Mouse (Mus musculus) C2C12 (cell line): Measurements from ENCODE around the gene Grk6. TPM values are rescaled to one million over a fixed set of nuclear protein-coding genes. Genes with fewer than 3 reads are reported as not detected.

Experiments
- H3K27me3 ChIP-seq: one replicate; pipeline ENCODE4 v1.6.1; 2011; ENCODE audit not compliant: control insufficient read depth, insufficient read depth, insufficient read length
- H3K36me3 ChIP-seq: one replicate; pipeline ENCODE4 v1.6.1; 2011; ENCODE audit not compliant: control insufficient read depth, insufficient read depth
- H3K4me3 ChIP-seq: one replicate; pipeline ENCODE4 v1.5.1; 2011; ENCODE audit warnings: mild to moderate bottlenecking, control low read depth; ENCODE audit not compliant: poor library complexity, insufficient read depth, severe bottlenecking
- H3K79me2 ChIP-seq: one replicate; pipeline ENCODE4 v1.6.1; 2011; ENCODE audit not compliant: control insufficient read depth, insufficient read depth
- H3K79me3 ChIP-seq: one replicate; pipeline ENCODE4 v1.6.1; 2011; ENCODE audit warnings: low read depth, control low read depth
- H3ac ChIP-seq: one replicate; pipeline ENCODE3; 2011; ENCODE audit warnings: low read depth; ENCODE audit not compliant: control insufficient read depth, insufficient read length
- CEBPB ChIP-seq: IDR thresholded peaks from one replicate; pipeline ENCODE4 v1.6.1; 2011; ENCODE audit warnings: low read depth, mild to moderate bottlenecking, control low read depth, moderate library complexity
- CTCF ChIP-seq: IDR thresholded peaks from one replicate; pipeline ENCODE4 v1.5.1; 2011; ENCODE audit not compliant: control insufficient read depth, insufficient read depth, insufficient read length
- FOSL1 ChIP-seq: IDR thresholded peaks from one replicate; pipeline ENCODE4 v1.8.0; 2011; ENCODE audit warnings: mild to moderate bottlenecking, low read length; ENCODE audit not compliant: poor library complexity, insufficient read depth, severe bottlenecking
- MAX ChIP-seq: IDR thresholded peaks from one replicate; pipeline ENCODE4 v1.6.1; 2011; ENCODE audit warnings: mild to moderate bottlenecking, control low read depth
- MYOD1 ChIP-seq: IDR thresholded peaks from one replicate; pipeline ENCODE4 v1.6.1; 2011; ENCODE audit warnings: low read depth; ENCODE audit not compliant: control insufficient read depth, insufficient read length
- MYOG ChIP-seq: IDR thresholded peaks from one replicate; pipeline ENCODE4 v1.6.1; 2011; ENCODE audit not compliant: control insufficient read depth, insufficient read length; ENCODE audit errors: extremely low read depth
- USF1 ChIP-seq: IDR thresholded peaks from one replicate; pipeline ENCODE4 v1.6.1; 2011; ENCODE audit warnings: low read depth, mild to moderate bottlenecking, control low read depth, moderate library complexity
- polyA plus RNA-seq: library from polyadenylated mRNA; unstranded; fragments of >200 nt; fragmentation: generic; extraction: Trizol; gene quantifications from one replicate; pipeline ENCODE4 v1.2.1, GENCODE M21; 2012; ENCODE audit warnings: missing spikeins

The Grk6 gene
- polyA plus RNA-seq, 1 experiment, result 81.9 TPM

DNA sequence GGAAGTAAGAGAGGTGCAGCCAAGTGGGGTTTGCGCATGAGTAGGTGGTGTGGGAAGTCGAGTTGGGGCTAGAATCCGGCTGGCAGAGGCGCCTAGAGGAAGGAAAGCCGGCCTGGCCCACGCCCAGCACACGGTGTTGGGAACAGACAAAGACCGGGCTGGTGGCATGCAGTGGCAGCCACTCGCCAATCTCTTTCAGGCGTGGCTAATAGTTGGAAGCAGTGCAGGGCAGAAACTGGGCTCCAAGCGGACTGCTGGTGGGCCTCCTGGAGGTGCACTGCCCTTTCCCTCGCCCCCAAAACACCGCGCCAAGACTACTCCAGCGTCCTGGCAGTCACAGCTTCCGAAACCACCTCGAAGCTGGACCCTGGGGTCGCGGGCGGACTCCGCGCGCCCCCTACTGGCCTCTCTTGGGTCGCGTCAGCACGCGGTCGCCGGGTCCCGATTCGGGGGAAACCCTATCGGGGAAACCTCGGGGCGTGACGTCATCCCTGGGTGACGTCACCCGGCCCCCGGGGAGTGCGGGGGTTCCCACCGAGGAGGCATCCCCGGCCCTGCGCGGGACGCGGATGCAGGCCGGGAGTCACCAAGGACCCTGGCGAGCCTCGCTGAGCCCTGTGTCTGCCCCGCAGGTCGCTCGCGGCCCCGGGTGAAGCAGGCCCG lies 26.4 kb downstream of the Grk6 start:
- TF ChIP-seq USF1, result no peak
- peak; percentile 79 for TF ChIP-seq MAX
- peak; percentile 89 for TF ChIP-seq CTCF
- no peaks in the 10 kb centered on the region for H3K27me3 ChIP-seq
- H3K36me3 ChIP-seq, result no peaks in the 10 kb centered on the region
- no peaks in the 10 kb centered on the region for H3K79me3 ChIP-seq
- peak overlapping the region; percentile 76 for H3ac ChIP-seq
- H3K4me3 ChIP-seq, result peak overlapping the region; percentile 36
- no peaks in the 10 kb centered on the region for H3K79me2 ChIP-seq

DNA sequence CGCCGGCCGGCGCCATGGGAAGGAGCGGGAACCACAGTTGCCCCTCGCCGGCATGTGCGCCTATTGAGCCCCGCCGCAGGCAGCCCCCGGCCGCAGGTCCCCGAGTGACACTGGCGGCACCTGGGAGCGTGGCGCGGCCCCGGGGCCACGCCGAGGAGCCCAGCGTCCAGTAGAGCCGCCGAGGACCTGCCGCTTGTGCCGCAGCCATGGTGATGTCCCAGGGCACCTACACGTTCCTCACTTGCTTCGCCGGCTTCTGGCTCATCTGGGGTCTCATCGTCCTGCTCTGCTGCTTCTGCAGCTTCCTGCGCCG lies 26.9 kb downstream of the Grk6 start:
- Histone ChIP-seq H3K4me3 (peak overlapping the region; percentile 36), H3K79me3 (no peaks in the 10 kb centered on the region), H3K27me3 (no peaks in the 10 kb centered on the region), H3K79me2 (no peaks in the 10 kb centered on the region), H3ac (peak overlapping the region; percentile 75), H3K36me3 (no peaks in the 10 kb centered on the region)
- TF ChIP-seq FOSL1 (no peak), USF1 (no peak), CTCF (no peak), MYOG (no peak), CEBPB (no peak), MYOD1 (no peak), MAX (no peak)

DNA sequence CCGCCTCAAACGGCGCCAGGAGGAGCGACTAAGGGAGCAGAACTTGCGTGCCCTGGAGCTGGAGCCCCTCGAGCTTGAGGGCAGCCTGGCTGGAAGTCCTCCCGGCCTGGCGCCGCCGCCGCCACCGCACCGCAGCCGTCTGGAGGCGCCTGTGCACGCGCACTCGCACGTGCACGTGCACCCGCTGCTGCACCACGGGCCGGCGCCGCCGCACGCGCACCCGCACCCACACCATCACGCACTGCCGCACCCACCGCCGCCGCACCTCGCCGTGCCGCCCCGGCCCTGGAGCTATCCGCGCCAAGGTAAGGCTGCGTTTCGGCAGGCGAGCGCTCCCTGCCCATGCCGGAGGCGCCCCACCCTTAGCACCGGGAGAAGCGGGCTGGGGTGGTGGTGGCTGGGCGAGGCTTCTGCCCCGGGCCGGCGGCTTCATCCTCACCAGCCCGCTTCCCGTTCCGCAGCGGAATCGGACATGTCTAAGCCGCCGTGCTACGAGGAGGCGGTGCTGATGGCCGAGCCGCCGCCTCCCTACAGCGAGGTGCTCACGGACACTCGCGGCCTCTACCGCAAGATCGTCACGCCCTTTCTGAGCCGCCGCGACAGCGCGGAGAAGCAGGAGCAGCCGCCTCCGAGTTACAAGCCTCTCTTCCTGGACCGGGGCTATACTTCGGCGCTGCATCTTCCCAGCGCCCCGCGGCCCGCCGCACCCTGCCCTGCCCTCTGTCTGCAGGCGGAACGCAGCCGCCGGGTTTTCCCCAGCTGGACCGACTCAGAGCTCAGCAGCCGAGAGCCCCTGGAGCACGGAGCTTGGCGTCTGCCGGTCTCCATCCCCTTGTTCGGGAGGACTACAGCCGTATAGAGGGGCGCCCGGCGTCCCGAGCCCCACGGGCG lies 27.5 kb downstream of the Grk6 start:
- Histone ChIP-seq H3K4me3 (peak overlapping the region; percentile 36), H3K27me3 (no peaks in the 10 kb centered on the region), H3K36me3 (no peaks in the 10 kb centered on the region), H3K79me2 (no peaks in the 10 kb centered on the region), H3ac (peak overlapping the region; percentile 75), H3K79me3 (no peaks in the 10 kb centered on the region)
- TF ChIP-seq CTCF, result no peak
- TF ChIP-seq MYOG, result no peak
- no peak for TF ChIP-seq MYOD1
- TF ChIP-seq USF1, result no peak
- TF ChIP-seq CEBPB, result no peak
- no peak for TF ChIP-seq FOSL1
- TF ChIP-seq MAX, result no peak

DNA sequence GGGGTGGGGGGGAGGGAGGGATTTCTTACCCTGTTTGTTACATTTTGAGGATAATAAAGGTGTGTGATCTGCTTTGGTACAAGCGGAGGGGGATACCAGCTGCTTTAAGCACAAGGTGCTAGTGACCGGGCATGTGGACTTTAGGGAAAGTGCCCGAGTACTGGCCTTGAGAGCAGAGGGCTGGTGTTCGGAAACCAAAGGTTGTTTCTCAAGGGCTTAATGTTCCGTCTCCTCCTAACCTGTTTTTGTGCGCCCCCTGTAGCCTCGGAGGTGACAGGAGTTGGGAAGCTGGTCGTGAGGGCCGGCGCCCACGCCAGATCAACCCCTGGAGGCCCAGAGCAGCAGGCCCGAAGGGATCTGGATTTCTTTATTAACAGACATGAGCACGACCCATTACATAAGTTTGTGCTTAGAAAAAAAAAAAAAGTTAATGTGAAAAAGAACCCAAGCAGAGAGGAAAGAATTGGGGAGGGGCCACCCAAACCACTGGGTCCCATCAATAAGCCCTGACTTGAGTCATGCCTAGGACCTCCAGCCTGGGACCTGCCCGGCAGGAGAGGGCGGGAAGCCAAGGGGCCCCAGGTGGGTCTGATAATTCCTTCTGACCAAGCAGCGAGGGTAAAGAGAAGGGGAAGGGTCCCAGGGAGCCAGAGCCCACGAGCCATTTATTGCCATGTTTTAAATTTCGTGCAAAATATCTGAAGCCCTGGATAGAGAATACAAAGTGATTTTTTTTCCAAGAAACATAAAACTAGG lies 28.4 kb downstream of the Grk6 start:
- TF ChIP-seq FOSL1 (no peak), CTCF (no peak), MYOD1 (no peak), CEBPB (no peak), USF1 (no peak), MYOG (no peak), MAX (no peak)
- Histone ChIP-seq H3K36me3 (no peaks in the 10 kb centered on the region), H3K27me3 (no peaks in the 10 kb centered on the region), H3K4me3 (no peak overlapping the region), H3ac (no peak overlapping the region), H3K79me3 (no peaks in the 10 kb centered on the region), H3K79me2 (no peaks in the 10 kb centered on the region)

DNA sequence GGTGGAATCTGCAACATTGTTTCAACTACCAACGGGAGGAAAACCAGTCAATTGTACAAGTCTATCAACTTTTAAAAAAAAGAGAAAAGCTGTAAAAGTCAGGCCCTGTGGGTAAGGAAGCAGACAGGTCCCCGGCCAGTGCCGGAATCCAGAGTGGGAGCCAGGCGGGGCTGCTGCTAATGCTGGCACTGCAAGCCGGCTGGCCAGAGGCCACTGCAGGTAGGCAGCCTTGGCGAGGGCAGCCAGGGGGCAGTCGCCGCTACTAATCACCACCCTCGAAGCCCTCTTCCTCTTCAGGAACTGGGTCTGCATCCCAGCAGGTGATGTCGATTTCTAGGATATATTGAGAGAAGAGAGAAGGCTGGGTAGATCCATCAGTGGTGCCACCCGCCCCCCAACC lies 29.1 kb downstream of the Grk6 start:
- H3K79me2 ChIP-seq, result no peaks in the 10 kb centered on the region
- H3K27me3 ChIP-seq, result no peaks in the 10 kb centered on the region
- no peak overlapping the region for H3ac ChIP-seq
- TF ChIP-seq MAX (no peak), FOSL1 (no peak), USF1 (no peak), MYOG (no peak), MYOD1 (no peak), CEBPB (no peak), CTCF (no peak)
- H3K79me3 ChIP-seq, result no peaks in the 10 kb centered on the region
- no peak overlapping the region for H3K4me3 ChIP-seq
- H3K36me3 ChIP-seq, result no peaks in the 10 kb centered on the region
